Mouse (Mus musculus) heart, embryonic 10.5 days (tissue): ENCODE measurements at regions not wholly inside any gene's neighbourhood (a gene's known extent, or its start where the extent isn't known, plus 50 kb on each side); places are given as distances from the start of the nearest gene placed in this dataset.

Source experiments
- DNase-seq: peaks from one replicate; pipeline ENCODE4 v3.0.0-alpha.2; 2017; ENCODE audit warnings: low spot score
- H3K27ac ChIP-seq: fragments of 300-500 bp; sonication (generic); 2 replicates; pipeline ENCODE4 v1.5.1; 2016; ENCODE audit warnings: mild to moderate bottlenecking
- H3K27me3 ChIP-seq: fragments of 300-500 bp; sonication (generic); 2 replicates; pipeline ENCODE4 v1.6.1; 2016; ENCODE audit warnings: mild to moderate bottlenecking; ENCODE audit not compliant: poor library complexity, insufficient read depth, severe bottlenecking
- H3K36me3 ChIP-seq: fragments of 300-500 bp; sonication (generic); 2 replicates; pipeline ENCODE4 v1.6.1; 2016; ENCODE audit warnings: mild to moderate bottlenecking, moderate library complexity
- H3K4me1 ChIP-seq: fragments of 300-500 bp; sonication (generic); 2 replicates; pipeline ENCODE4 v1.6.1; 2016; ENCODE audit warnings: mild to moderate bottlenecking
- H3K4me3 ChIP-seq: fragments of 300-500 bp; sonication (generic); 2 replicates; pipeline ENCODE4 v1.5.1; 2016; ENCODE audit warnings: mild to moderate bottlenecking, moderate library complexity
- H3K9me3 ChIP-seq: fragments of 300-500 bp; sonication (generic); 2 replicates; pipeline ENCODE4 v1.6.1; 2016; ENCODE audit warnings: mild to moderate bottlenecking, moderate library complexity
- WGBS: fragments of 180-500 bp; shearing (Covaris S2); methylation state at CpG from one replicate; pipeline ENCODE4 v1.1.7; 2016; 5-methylcytosine and 5-hydroxymethylcytosine counted together

- H3K9me3 ChIP-seq = no peaks in the 10 kb centered on the region
- no peak for DNase-seq
- no peak overlapping the region for H3K27ac ChIP-seq
- no peaks in the 10 kb centered on the region for H3K36me3 ChIP-seq
- H3K27me3 ChIP-seq = no peaks in the 10 kb centered on the region
- no peak overlapping the region for H3K4me3 ChIP-seq
- H3K4me1 ChIP-seq = no peaks in the 10 kb centered on the region
- WGBS = 43% methylated on average over 7 of the region's 7 CpGs
Measured at GRCm38 (mm10) chr11:18069348-18070031, 115.8 kb upstream of the Etaa1 start.

DNA sequence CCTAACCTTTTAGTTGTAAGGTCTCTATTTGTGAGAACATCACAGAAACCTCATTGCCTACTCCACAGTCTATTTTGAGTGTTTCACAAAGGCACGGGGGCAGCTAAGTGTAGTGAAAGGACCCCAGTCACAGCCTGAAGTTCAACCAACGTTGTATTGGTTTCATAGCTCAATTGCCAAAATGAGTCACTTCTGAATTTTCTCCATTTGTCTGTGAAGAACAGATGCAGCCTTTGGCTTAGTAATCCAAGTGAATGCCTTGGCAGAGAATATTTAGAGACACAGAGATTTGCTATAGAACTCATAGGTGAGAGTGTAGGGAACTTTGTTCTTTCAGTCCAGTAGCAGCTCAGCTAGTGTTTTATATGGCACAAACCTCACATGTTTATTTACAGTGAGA, 114.4 kb upstream of the Etaa1 start:
- H3K9me3 ChIP-seq = no peaks in the 10 kb centered on the region

DNA sequence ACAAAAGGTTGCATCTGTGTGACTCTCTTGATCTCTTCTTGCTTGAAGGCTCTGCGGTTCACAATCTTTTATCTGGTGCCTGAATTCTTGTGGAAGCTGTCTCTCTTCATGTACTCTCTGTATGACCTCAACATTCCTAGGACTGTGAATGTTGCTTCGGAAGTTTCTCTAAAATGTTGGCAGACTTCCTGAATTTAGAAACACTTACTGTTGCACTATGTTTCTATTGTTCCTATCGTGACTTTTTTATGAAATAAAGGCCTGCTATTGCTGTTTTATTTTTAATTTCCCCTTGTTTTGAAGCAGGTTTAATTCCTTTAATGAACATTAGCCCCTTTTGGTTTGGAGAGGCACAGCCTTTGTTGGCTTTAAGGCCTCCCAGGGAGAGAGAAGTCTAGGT, 114.0 kb upstream of the Etaa1 start:
- Histone ChIP-seq H3K4me1 (no peaks in the 10 kb centered on the region), H3K4me3 (no peak overlapping the region), H3K36me3 (no peaks in the 10 kb centered on the region), H3K27me3 (no peaks in the 10 kb centered on the region), H3K9me3 (no peaks in the 10 kb centered on the region), H3K27ac (no peak overlapping the region)
- no peak for DNase-seq
- 43% methylated on average over 3 of the region's 3 CpGs for WGBS

More for the DNA sequence above, 114.4 kb upstream of the Etaa1 start:
- Histone ChIP-seq H3K4me3 (no peak overlapping the region), H3K27me3 (no peaks in the 10 kb centered on the region), H3K4me1 (no peaks in the 10 kb centered on the region), H3K36me3 (no peaks in the 10 kb centered on the region), H3K27ac (no peak overlapping the region)
- 64% methylated on average over 2 of the region's 2 CpGs for WGBS
- DNase-seq = no peak

- Histone ChIP-seq H3K4me3 (no peak overlapping the region), H3K36me3 (no peaks in the 10 kb centered on the region), H3K27ac (no peak overlapping the region), H3K27me3 (no peaks in the 10 kb centered on the region), H3K4me1 (no peaks in the 10 kb centered on the region), H3K9me3 (no peaks in the 10 kb centered on the region)
- 82% methylated on average over 1 of the region's 1 CpGs for WGBS
- DNase-seq = no peak
Measured at GRCm38 (mm10) chr11:18041589-18041988, 87.9 kb upstream of the Etaa1 start.

DNA sequence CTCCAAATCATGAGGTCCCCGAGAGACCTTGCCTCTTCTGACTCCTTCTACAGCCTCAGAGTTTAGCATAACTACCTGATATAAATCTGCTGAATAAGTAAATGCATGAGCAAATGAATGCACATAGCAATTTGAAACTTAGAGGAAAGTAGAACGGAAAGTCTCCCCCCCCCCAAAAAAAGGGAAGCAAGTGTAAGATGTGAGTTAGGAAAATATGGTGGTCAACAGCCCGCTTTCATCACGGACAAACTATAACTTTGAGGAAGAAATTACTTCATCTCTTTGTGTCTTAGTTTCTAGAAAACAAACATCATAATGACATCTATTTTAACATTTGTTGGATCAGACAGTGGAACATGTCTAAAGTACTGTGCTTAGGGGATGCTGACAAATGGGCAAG, 77.4 kb upstream of the Etaa1 start:
- Histone ChIP-seq H3K9me3 (no peaks in the 10 kb centered on the region), H3K36me3 (no peaks in the 10 kb centered on the region), H3K27me3 (no peaks in the 10 kb centered on the region), H3K27ac (no peak overlapping the region), H3K4me1 (no peaks in the 10 kb centered on the region), H3K4me3 (no peak overlapping the region)
- DNase-seq = no peak
- WGBS = 83% methylated on average over 4 of the region's 4 CpGs

- no peaks in the 10 kb centered on the region for H3K36me3 ChIP-seq
- no peaks in the 10 kb centered on the region for H3K4me1 ChIP-seq
- H3K27ac ChIP-seq = no peak overlapping the region
- H3K27me3 ChIP-seq = no peaks in the 10 kb centered on the region
- whole genome bisulfite sequencing = 84% methylated on average over 4 of the region's 4 CpGs
- no peak for DNase-seq
- no peaks in the 10 kb centered on the region for H3K9me3 ChIP-seq
- no peak overlapping the region for H3K4me3 ChIP-seq
Measured at GRCm38 (mm10) chr11:18022065-18022464, 68.4 kb upstream of the Etaa1 start.

- Histone ChIP-seq H3K9me3 (no peaks in the 10 kb centered on the region), H3K4me1 (peaks cover 10% of the 10 kb centered on the region), H3K36me3 (no peaks in the 10 kb centered on the region), H3K27ac (no peak overlapping the region), H3K4me3 (no peak overlapping the region), H3K27me3 (no peaks in the 10 kb centered on the region)
- no peak for DNase-seq
- 44% methylated on average over 4 of the region's 4 CpGs for WGBS
Measured at GRCm38 (mm10) chr11:18015239-18015638, 61.6 kb upstream of the Etaa1 start.

GRCm38 (mm10) chr11:18014610-18015009, 60.9 kb upstream of the Etaa1 start:
- DNase-seq = no peak
- Histone ChIP-seq H3K4me3 (no peak overlapping the region), H3K4me1 (peaks cover 10% of the 10 kb centered on the region), H3K27ac (no peak overlapping the region), H3K9me3 (no peaks in the 10 kb centered on the region), H3K27me3 (no peaks in the 10 kb centered on the region), H3K36me3 (no peaks in the 10 kb centered on the region)
- WGBS = 27% methylated on average over 9 of the region's 9 CpGs

- Histone ChIP-seq H3K27ac (no peak overlapping the region), H3K27me3 (no peaks in the 10 kb centered on the region), H3K36me3 (no peaks in the 10 kb centered on the region), H3K4me1 (peaks cover 10% of the 10 kb centered on the region), H3K4me3 (no peak overlapping the region), H3K9me3 (no peaks in the 10 kb centered on the region)
- DNase-seq = no peak
- WGBS = 48% methylated on average over 5 of the region's 5 CpGs
Measured at GRCm38 (mm10) chr11:18012085-18012484, 58.4 kb upstream of the Etaa1 start.

GRCm38 (mm10) chr11:18011101-18011733, 57.5 kb upstream of the Etaa1 start:
- Histone ChIP-seq H3K36me3 (no peaks in the 10 kb centered on the region), H3K9me3 (no peaks in the 10 kb centered on the region), H3K27ac (peak overlapping the region; percentile 71), H3K27me3 (no peaks in the 10 kb centered on the region), H3K4me1 (peaks cover 10% of the 10 kb centered on the region), H3K4me3 (peak overlapping the region; percentile 38)
- 16% methylated on average over 13 of the region's 13 CpGs for WGBS
- DNase-seq = peak; percentile 85

GRCm38 (mm10) chr11:18008140-18008539, 54.5 kb upstream of the Etaa1 start:
- no peaks in the 10 kb centered on the region for H3K36me3 ChIP-seq
- H3K27ac ChIP-seq = no peak overlapping the region
- 85% methylated on average over 6 of the region's 6 CpGs for WGBS
- H3K27me3 ChIP-seq = no peaks in the 10 kb centered on the region
- H3K9me3 ChIP-seq = no peaks in the 10 kb centered on the region
- peaks cover 10% of the 10 kb centered on the region for H3K4me1 ChIP-seq
- no peak for DNase-seq
- H3K4me3 ChIP-seq = no peak overlapping the region
